Mouse (Mus musculus): ENCODE results near the gene Slfn8.
"Not testable (repeated sequence)": the region's sequence is repeated elsewhere in the genome, so short reads cannot be mapped to it uniquely, and the experiment has no call there.

Slfn8 gene

DNA sequence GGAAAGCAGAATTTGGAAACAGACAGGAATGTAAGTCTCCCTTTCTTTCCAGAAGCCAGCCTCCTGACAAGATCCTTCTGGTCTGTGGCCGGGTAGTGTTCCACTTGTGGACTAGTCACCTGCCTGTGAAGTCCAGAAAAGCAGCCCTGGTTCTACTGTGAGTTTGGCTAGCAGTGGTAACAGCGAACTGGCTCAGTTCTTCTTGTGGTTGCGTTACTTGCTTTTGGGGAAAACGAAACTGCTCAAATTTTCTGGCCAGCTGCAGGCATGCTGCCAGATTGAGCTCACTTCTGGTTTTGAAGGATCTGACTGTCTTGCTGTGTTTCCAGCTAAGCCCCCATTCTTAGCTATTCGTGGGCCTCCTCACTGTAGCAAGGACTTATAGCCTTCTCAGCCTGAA, at the start of gene Slfn8:
TSS of gene Slfn8 (minus strand) at position 190 of the 400 bp plus-strand sequence.
- peak; percentile 12 for DNase-seq (ENCODE audit: low spot score)

DNA sequence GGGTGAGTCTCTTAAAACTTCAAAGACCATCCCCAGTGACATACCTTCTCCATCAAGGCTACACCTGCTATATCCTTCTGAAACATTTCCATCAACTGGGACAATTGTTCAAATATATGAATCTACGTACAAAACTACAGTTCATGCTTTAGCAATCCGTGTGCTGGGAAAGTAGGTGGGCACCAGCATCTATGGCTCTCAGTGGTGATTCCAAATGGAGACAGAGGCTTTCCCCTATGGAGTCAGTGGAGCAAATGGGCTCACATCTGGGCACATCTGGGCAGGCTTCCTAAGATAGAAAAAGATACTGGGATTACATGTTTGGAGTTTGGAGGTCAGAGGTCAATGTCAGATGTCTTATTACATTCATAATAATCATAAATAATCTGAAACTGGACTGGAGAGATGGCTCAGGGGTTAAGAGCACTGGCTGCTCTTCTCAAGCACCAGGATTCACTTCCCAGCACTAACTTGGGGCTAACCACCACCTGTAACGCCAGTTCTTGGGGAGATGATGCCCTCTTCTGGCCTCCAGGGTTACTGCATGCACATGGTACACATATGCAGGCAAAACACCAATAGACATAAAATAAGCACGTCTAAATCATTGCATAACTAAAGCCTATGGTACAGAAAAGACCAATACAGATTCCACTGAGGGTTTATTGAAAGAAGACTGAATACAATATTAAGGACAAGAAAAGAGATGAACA, 47.5 kb upstream of the Slfn8 start:
- no peak for DNase-seq (ENCODE audit: low spot score)

DNA sequence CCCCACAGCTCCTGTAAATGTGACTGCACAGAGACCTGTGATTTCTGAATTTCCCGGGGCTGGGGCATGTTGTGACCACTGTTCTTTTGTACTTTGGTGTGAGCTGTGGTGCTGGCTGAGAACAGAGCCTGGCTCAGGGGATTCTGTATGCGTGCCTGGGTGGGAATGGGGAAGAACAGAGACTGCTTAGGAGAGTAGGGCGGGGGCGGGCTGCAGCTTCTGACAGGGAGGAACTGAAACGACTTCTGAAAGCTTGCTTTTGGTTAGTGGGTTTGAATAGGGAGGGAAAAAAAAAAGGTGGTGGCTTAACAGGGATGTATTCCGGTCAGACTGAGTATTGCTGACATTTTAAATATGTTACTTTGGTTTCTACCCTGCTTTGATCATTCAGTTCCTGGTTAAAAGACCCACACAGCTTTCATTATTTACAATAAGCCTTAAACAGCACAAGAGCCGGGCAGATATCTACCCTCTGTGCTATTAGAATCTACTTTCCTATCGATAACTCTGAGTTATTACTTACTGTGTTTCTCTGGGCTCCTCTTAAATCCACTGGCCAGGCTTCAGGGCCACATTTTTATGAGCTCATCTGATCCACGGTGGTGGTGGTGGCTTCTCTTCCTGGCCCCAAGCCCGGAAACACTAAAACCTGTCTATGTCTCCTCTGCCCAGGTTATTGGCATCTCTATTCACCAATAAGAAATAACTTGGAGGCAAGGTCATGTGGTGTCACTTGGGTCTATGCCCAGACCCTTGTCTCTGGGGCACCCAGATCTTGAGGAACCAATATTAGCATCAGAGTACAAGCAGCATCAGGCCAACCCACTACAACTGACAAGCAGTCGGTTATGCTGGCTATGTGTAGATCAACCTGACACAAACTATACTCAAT, 46.3 kb upstream of the Slfn8 start:
- DNase-seq (ENCODE audit: low spot score) = no peak

DNA sequence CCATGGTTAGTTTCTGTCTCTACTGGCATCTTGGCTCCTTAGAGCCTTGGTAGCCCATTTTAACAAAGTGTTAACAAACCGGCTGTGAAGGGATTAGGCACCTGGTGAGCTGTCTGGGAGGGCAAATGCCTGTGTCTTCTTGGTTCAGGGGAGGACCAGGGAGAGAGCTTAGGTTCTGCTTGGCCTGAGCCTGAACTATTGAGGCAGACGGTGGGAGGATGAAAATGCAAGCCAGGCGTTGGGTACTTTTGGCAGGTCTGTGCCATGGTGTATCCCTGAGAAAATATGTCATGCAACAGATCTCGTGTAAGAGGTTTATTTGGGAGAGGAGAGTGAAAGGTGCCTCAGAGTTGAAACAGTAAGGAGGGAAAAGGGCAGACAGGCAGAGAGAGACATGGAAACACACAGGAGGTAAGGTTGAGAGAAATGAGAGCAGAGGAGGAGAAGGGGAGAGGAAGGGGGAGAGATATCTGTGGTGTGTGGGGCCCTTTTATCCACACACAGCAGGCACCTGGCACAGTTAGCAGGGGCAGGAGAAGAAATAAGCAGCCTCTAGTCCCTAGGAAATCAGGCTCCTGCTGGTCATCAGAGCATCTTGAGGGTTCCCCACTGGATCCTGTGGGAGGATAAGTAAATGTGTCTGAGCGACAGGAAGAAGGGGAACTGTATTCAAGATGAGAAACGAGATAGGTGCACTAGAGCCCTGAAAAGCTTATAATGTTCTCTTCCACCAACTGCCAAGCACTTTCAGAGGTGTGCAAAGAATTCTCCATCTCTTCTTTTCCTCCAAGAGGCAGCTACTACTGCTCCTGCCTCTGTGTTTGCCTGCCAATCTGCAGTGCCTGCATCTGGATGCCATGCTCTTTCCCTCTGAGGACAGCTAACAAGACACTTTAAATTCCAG, 45.1 kb upstream of the Slfn8 start:
- no peak for DNase-seq (ENCODE audit: low spot score)

DNA sequence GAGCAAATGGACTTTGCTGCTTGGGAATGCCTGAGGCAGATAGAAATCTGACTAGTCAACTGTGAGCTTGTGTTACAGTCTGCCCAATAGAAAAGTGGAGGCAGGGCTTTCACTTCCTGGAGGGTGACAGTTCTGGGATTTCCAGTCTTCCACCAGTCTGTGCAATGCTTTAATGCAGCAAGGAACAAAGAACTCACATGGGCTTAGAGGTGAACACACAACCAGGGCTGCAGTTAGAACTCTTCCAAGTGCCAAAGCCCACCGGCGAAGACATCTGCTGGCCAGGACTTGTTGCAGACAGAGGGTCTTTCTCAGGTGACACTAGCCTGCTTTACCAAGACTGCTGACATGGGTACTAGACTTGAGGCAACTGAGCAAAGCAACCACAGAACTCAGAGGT, 44.3 kb upstream of the Slfn8 start, which contains the start of gene Slfn2:
TSS of gene Slfn2 (plus strand) at position 167 of the 400 bp plus-strand sequence.
- peak; percentile 16 for DNase-seq (ENCODE audit: low spot score)

DNA sequence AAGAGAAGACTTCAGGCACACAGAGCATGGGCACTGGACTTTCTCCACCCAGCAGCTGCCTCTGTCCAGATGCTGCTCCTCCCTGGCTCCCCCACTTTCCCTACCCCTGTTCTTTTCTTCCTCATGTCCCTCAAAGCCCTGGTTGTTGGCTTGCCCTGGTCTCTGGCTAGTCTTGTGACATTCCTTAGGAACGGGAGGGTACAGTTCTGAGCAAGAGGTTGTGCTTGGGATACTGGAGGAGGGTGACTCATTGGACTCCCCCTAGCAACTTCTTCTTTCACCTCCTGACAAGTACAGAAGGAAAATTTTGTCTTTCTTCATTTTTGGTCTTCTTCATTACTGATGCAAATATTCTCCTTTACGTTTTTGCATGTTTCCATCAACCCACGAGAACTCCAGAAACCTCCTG, 43.3 kb upstream of the Slfn8 start:
- no peak for DNase-seq (ENCODE audit: low spot score)

DNA sequence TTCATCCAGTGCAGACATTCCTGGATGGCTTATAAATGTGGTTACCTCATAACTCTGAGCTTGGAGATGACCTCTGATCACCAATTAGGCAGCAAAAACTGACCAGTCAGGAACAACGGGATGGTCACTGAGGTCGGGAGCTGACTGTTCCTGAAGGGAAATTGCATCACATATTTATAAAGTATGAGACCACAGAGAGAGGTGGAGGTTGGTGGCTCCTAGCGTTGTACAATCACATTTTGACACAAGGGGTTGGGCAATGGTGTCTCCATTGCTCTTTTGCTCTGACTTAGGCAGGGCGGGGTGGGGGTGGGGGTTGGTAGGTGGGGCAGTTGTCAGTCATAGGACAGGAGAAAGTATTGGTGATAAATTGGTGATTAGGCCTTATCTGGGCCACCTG, 42.5 kb upstream of the Slfn8 start:
- DNase-seq (ENCODE audit: low spot score) = no peak

DNA sequence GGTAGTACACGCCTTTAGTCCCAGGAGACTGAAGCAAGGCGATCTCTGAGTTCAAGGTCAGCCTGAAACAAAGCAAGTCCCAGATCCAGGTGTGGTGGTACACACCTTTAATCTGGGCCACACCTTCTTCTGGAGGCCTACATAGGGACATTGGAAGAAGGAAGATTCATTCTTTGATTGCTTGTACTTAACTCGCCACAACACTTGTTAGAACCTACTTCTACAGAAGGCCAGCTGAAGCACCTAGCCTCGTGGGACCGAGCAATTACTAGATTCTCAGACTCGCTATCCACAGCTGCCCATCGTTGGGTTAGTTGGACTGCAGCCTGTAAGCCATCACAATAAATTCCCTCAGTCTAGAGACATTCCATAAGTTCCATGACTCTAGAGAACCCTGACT, 41.2 kb upstream of the Slfn8 start:
- no peak for DNase-seq (ENCODE audit: low spot score)

DNA sequence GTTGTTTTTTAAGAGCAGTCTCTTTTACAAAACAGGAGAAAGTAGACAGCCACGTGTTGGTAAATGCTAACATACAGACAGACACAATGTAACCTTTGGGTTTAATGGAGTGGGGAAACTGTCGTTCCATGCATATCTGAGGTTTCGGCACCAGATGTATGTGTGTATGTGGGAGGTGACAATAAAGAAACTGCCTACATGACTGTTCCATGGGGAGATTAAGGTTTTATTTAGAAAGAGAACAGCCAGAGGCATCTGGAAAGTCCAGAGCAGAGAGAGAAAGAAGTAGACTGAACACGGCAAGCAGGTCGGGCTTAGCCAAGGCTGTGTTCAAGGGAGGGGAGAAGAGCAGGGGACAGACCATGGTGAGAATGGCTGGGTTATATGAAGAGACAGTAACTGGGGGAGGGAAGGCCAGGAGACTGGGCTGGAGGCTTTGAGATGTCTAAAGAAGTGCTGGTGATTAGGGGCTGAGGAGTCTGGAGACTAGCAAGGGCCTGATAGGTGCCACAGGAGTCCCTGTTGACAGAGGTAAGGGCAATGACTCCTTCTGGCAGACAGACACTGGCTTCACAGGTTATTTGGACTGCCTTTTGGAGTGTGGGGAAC, 39.9 kb upstream of the Slfn8 start:
- no peak for DNase-seq (ENCODE audit: low spot score)

DNA sequence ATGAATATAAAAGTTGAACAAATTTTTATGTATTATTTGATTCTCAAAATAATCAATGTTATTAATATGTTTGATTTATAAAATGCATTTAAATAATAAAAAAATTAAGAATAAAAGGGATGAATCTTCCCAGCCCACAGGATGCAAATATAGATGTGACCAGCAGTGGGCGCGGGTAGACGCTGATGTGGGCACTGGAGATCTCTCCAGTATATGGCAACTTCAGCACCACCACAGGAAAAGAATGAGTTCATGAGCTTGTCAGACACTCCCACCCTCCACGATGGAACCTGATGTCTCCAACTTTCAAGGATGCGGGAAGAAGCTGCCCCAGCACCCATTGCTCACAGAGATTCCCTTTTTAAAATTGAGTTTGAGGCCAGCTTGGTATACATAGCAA, 37.3 kb upstream of the Slfn8 start:
- DNase-seq (ENCODE audit: low spot score) = peak; percentile 59

DNA sequence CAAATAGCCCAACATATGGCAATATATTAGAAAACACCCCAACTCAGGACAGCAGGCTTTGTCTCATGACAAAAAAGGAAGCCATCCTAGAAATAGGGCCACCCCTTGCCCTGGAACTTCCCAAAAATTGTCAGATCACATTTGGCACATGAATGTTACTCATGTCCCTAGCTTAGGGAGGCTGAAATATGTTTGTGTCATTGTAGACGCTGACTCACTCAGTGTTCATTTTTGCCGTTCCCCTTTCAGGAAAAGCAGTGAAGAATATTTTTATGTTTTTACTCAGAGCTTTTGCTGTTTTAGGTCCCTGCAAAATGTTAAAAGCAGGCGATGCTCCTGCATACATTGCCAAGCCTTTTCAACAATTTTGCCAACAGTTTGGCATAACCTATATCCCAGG, 25.0 kb upstream of the Slfn8 start:
- DNase-seq (ENCODE audit: low spot score) = no peak

DNA sequence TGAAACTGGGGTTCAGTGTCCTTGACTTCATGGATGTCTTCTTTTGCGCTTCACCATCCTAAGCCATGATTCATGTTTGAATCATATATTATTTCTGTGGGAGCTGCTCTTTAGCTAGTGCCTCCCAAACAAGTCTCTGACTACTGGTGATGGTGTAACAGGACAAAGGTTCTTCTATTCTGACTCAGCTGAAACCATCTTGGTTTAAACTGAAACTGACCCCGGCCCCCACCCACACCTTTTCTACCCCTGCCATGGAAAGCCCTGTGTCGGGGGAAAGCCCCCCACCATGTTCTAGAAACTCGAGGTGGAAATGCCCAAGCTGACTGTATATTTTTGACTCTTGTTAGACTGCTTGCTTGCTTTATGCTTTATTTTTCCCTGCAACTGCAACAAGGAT, 23.3 kb upstream of the Slfn8 start:
- DNase-seq (ENCODE audit: low spot score) = no peak

DNA sequence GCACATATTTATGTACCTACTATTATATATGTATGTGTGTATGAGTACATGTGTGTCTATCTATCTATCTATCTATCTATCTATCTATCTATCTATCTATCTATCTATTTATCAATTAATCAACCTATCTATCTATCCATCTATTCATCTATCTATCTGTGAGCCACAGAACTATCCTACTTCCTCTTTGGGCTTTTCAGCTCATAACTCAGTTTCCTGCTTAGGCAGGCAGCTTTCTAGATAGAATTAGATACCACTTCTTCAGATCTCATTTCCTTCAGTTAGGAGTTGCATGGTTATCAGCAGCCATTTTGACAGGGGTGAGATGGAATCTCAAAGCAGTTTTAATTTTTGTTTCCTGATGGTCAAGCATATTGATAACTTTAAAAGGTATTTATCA, 20.4 kb upstream of the Slfn8 start:
- DNase-seq (ENCODE audit: low spot score) = no peak

DNA sequence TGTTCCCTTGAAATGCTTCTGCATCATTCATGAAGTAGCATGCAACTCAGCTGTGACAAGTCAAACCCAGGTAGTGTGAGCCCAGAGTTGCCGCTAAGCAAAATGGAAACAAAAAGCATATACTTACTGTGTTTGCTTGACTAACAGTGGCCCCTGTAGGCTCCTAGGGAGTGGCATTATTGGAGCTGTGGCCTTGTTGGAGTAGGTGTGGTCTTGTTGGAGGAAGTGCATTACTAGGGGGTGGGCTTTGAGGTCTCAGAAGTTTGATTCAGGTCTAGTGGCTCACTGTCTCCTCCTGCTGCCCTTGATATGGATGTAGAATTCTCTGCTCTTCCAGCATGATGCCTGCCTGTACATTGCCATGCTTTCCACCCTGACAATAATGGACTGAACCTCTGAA, 19.7 kb upstream of the Slfn8 start:
- DNase-seq (ENCODE audit: low spot score) = no peak

DNA sequence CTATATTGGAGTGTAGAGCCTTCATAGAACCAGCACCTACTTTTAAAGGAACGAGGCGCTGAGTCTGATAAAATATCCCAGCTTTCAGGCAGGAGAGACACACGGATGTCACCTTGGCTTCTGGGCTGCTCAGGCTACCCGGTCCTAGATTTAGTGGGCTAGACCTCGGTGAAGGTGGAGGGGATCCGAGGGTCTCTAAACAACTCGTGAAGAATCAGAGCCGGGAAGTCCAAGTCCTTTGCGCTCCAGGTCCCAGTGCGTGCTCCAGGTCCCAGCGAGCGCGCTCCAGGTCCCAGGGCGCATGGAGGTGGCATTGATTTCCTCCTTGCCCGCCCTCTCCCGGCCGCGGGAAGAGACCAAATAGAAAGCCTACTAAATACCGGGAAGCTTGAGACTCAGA, 19.2 kb upstream of the Slfn8 start:
- DNase-seq (ENCODE audit: low spot score) = no peak

DNA sequence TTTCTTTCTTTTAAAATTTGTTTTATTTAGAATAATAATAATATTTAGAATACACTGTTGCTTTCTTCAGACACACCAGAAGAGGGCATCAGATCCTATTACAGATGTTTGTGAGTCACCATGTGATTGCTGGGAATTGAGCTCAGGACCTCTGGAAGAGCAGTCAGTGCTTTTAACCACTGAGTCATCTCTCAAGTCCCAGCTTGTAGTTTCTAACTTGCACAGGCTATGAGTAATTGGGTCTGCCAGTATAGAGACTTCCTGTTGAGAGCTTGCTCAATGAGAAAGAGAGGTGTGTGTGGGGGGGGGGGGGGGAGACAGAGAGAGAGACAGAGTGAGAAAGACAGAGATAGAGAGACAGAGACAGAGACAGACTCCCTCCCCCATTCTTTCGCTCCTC, 18.5 kb upstream of the Slfn8 start:
- DNase-seq (ENCODE audit: low spot score) = no peak

DNA sequence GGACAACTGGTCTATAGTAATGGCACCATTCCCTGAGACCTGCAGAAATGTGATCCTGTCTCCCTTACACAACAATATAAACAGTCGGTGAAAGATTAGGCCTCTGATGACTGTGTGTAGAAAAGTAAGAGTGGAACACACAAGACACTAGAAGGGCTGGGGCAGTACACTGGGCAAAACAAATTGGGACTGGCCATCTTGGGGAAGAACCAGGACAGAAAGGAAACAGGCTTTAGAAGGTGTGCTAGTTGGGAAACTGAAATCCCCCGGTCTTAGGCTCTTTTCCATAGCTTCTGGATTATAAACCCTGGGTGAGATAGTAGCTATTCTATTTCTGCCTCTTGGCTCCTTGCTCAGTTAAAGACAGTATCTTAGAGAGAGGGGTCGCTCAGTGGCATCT, 18.1 kb upstream of the Slfn8 start:
- DNase-seq (ENCODE audit: low spot score) = not testable (repeated sequence)

DNA sequence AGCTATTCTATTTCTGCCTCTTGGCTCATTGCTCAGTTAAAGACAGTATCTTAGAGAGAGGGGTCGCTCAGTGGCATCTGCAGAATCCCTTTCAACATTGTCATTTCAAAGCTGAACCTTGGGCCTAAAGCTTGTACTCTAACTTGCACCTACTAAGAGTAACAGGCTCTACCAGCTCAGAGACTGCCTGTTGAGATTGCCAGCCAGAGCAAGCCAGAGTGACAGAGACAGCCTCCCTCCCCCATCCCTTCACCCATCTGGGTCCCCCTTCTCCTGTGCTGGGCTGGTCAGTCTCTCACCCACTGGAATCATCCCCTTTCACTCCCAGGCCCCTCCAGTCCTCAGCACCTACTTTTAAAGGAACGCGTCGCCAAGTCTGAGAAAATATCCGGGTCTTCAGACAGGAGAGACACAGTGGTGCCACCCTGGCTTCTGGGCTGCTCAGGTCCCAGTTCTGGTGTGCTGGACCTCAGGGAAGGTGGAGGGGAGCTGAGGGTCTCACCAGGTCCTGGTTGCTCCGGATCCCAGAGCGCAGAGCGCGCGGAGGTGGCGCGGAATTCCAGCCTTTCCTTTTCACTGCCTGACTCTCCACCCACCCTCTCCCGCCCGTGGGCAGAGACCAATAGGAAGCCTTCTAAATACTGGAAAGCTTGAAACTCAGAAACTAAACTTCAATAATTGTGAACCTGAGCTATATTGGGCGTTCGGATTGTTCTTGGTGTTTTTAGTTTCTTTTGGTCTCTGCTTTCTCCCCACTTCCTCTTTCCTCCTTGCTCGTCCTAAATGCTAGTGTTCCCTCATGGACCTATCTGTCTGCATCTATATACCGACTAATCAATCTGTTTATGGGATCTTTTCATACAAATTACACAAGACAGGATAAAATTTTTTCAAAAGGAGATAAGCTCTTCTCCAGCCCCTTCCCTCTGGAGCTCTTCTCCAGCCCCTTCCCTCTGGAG, 770 bp downstream of the Slfn8 start:
- DNase-seq (ENCODE audit: low spot score) = not testable (repeated sequence)

DNA sequence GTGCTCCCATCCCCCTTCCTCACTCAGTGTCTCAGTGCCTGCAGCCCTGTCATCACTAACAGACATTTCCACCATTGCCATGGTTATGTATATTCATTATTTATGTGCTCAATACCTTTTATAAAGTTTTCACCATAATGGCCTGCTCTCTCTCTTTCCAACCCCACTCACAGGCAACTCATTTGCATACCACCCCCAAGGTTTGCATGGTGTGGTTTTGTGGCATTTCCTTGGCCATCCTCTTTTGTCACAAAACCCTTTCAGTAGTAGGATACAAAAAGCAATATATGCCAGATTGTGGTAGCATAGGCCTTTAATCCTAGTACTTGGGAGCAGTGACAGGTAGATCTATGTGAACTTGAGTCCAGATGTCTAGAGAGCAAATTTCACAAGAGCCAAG, 4.5 kb downstream of the Slfn8 start:
- no peak for DNase-seq (ENCODE audit: low spot score)

DNA sequence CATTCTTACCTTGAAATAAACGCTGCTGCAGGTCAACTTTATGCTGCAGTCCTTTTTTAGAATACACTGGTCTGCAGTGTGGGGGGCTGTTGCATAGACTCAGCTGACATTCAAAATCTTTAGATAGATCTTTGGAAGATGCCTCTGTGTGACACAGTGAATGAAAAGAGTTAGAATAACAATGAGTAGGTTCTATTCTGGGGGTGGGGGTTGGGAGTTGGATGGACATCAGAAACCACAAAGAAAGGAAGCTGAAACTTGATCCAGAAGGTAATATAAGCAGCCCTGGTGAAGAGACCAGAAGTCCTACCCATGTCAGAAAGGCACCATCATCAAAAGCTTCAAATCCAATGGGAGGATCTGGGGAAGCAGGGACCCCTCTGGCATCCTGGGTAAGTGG, 7.3 kb downstream of the Slfn8 start:
- no peak for DNase-seq (ENCODE audit: low spot score)
